Mouse (Mus musculus): ENCODE measurements around the gene Gipc3.

DNA sequence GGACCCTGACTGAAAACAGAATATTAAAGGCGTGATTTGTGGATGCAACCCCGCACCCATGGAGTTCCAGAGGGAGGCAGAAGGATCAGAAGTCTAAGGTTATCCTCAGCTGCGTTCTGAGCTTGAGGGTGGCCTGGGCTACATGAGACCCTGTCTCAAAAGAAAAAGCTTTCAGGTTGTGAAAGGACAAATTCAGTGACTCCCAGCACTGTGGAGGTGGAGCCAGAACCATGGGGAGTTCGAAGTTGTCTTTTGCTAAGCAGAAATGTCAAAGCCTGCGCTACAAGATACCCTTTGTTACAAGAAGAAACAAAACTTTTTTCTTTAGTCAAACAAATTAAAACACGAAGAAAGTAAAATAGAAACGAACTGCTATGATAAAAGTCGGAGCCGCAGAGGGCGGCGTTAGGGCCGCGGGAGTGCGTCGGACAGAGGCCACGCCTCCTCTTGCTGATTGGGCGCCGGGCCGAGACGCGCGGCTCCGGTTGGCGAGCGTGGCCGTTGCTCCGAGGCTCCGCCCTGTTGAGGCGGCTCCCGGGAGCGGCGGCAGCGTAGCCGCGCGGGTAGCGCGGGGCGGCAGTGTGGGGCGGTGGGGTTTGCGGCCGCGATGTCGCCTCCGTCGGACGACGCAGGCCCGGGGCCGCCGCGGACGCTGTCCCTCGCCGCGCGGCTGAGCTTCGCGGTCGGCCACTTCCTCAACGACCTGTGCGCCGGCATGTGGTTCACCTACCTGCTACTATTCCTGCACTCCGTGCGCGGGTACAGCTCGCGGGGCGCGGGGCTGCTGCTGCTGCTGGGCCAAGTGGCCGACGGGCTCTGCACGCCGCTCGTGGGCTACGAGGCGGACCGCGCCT is 14.2 kb upstream of the Gipc3 start, which contains the start of gene Mfsd12:
- TF ChIP-seq CTCF (IDR thresholded peaks at IDR 0.05; ENCODE audit: low read depth) (no peak), EP300 (optimal IDR thresholded peaks at IDR 0.05) (no peak)

All from stomach, postnatal 0 days (tissue).